Mouse (Mus musculus) embryonic facial prominence, embryonic 15.5 days (tissue): ENCODE results near the gene Rnf213. TPM values are rescaled to one million over a fixed set of nuclear protein-coding genes. Genes with fewer than 3 reads are reported as not detected.

Experiments used
- ATAC-seq: fragments of 200-750 bp; cut with Nextera tagmentation; 2 replicates; pipeline ENCODE4 v1.8.0; 2017; ENCODE audit warnings: low read depth, moderate TSS enrichment; ENCODE audit not compliant: insufficient number of reproducible peaks, low FRiP score, low TSS enrichment
- H3K27ac ChIP-seq: fragments of 300-500 bp; sonication (generic); replicated peaks from 2 replicates; pipeline ENCODE4 v1.5.1; 2015; ENCODE audit warnings: mild to moderate bottlenecking, inconsistent platforms
- H3K27me3 ChIP-seq: fragments of 300-500 bp; sonication (generic); 2 replicates; pipeline ENCODE4 v1.6.1; 2015; ENCODE audit warnings: inconsistent platforms
- H3K36me3 ChIP-seq: fragments of 300-500 bp; sonication (generic); 2 replicates; pipeline ENCODE4 v1.6.1; 2015; ENCODE audit warnings: mild to moderate bottlenecking, inconsistent platforms
- H3K4me1 ChIP-seq: fragments of 300-500 bp; sonication (generic); 2 replicates; pipeline ENCODE4 v1.6.1; 2015; ENCODE audit warnings: inconsistent platforms
- H3K4me2 ChIP-seq: fragments of 300-500 bp; sonication (generic); replicated peaks from 2 replicates; pipeline ENCODE4 v1.6.1; 2015; ENCODE audit warnings: mild to moderate bottlenecking, inconsistent platforms
- H3K4me3 ChIP-seq: fragments of 300-500 bp; sonication (generic); replicated peaks from 2 replicates; pipeline ENCODE4 v1.5.1; 2015; ENCODE audit warnings: mild to moderate bottlenecking, inconsistent platforms
- H3K9ac ChIP-seq: fragments of 300-500 bp; sonication (generic); 2 replicates; pipeline ENCODE4 v1.6.1; 2015; ENCODE audit warnings: inconsistent platforms
- H3K9me3 ChIP-seq: fragments of 300-500 bp; sonication (generic); replicated peaks from 2 replicates; pipeline ENCODE4 v1.6.1; 2016; ENCODE audit warnings: inconsistent platforms
- WGBS: fragments of 180-500 bp; shearing (Covaris S2); methylation state at CpG from one replicate; pipeline ENCODE4 v1.1.7; 2015; 5-methylcytosine and 5-hydroxymethylcytosine counted together
- polyA plus RNA-seq: library from polyadenylated mRNA; unstranded; fragments of >200 nt; fragmentation: Nextera tagmentation; extraction: Ambion mirVana; gene quantifications from 2 replicates; pipeline ENCODE4 v1.2.1, GENCODE M21; 2015

Rnf213 gene
- polyA plus RNA-seq, 1 experiment from 2014 or later: 3.5 TPM

DNA sequence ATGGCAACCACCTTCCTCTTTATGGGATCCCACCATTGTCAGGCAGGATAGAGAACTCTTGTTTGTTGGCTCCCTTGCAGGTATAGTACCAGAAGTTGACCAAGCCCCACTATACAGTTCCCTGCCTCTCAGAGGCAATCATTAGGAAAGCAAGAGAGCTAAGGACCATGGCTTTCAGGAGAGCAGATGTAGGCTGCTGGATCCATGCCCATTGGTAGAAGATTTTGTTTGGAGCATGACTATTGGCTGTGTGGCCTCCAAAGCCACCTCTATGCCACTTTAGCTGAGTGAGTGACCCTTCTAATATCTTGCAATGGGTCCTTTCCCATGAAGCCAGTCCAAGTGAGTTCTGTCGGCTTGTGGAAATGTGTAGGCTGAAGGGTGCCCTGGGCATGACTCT, 126.5 kb downstream of the Rnf213 start:
- H3K4me1 ChIP-seq: peaks cover 26% of the 10 kb centered on the region
- no peak for ATAC-seq
- no peak overlapping the region for H3K4me3 ChIP-seq
- 82% methylated on average over 1 of the region's 1 CpGs for WGBS
- H3K27ac ChIP-seq: no peak overlapping the region
- H3K27me3 ChIP-seq: no peaks in the 10 kb centered on the region
- no peaks in the 10 kb centered on the region for H3K36me3 ChIP-seq
- no peaks in the 10 kb centered on the region for H3K9me3 ChIP-seq
- no peak overlapping the region for H3K9ac ChIP-seq
- no peak overlapping the region for H3K4me2 ChIP-seq

DNA sequence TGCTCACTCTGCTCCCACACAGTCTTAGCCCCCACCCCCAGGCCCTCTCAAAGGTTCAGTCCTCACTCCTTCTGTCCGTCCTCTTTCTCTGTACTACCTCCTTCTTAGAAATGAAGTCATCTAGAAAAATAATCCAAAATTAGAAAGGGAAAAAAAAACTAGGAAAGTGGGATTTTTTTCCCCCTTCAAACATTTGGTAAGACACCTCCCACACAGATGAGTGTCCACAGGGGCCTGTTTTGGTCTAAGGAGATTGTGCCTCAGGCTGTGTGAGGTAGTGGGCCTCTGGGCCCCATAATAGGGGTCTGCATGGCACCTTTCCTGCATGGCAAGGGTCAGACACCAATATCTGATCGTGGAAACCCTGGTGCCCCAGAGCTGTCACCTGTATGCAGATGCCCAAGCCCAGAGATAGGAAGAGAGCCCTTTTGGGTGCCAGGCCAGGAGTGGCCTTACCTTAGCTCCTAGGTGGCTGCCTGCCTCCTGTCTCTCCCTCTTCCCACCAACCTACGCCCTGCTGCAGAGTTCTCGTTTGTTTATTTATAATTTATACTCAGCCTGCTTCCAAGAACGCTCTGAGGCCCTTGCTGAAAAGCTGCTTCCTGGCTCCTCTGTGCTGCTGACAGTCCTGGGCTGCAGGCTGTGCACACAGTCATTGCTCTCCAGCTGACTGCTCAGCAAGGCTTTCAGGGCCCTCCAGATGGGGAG, 127.3 kb downstream of the Rnf213 start:
- peaks cover 23% of the 10 kb centered on the region for H3K4me1 ChIP-seq
- no peak overlapping the region for H3K9ac ChIP-seq
- no peak overlapping the region for H3K4me3 ChIP-seq
- H3K4me2 ChIP-seq: no peak overlapping the region
- H3K27me3 ChIP-seq: no peaks in the 10 kb centered on the region
- H3K9me3 ChIP-seq: no peaks in the 10 kb centered on the region
- H3K36me3 ChIP-seq: no peaks in the 10 kb centered on the region
- WGBS: 56% methylated on average over 5 of the region's 5 CpGs
- ATAC-seq: no peak
- no peak overlapping the region for H3K27ac ChIP-seq

DNA sequence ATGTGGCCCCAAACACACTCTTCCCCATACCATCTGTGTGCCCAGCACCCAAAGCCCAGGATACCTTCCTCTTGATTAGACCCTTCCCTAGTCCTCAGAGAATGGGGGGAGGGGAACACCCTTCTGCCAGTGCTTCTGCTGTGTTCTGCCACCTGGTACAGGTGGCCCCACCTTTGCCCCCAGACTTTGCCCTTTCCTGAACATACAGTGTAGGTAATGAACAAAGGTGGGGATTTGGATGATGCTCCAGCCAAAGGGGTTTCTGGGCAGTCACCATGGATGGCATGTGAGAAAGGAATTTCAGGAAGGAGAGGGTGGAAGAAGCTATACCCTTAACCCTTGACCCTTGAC, 127.8 kb downstream of the Rnf213 start:
- Histone ChIP-seq H3K4me1 (peaks cover 18% of the 10 kb centered on the region), H3K27me3 (no peaks in the 10 kb centered on the region), H3K4me2 (no peak overlapping the region), H3K4me3 (no peak overlapping the region), H3K27ac (no peak overlapping the region), H3K9me3 (no peaks in the 10 kb centered on the region), H3K9ac (no peak overlapping the region), H3K36me3 (no peaks in the 10 kb centered on the region)
- ATAC-seq: no peak

DNA sequence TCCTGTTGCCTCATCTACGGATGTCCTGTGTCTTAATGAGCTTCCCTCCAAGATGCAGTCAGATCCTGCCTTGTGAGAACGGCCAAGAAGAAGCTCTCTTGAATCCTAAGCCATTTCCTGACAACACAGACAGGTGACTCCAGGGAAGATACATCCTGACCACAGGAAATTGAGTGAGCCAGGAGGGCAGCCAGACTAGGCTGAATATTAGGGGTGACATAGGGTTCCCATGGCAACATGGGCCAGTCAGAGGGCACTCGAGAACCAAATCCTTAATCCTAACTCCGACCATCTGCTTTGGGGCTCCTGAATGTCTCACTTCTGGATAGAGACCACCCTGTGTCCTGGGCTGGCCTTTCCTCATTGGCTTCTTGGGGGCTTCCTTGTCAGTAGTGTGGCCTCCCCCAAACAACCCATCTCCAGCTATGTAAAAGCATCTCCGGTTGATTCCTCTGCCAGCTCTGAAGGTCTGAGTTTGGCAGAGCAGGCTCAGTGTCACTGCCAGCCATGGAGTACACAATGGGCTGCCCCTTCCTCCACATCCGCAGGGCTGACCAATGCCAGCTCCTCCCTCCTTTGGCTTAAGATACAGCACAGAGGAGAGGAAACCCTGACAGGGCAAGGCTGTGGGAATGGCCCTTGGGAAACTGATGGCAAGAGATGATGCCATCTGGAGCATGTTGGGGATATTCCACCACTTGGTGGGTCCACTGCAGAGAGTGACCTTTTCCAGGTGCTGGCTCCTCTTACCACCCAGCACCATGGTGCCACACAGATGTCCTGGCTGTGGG, 129.2 kb downstream of the Rnf213 start:
- no peak overlapping the region for H3K9ac ChIP-seq
- H3K36me3 ChIP-seq: no peaks in the 10 kb centered on the region
- no peak for ATAC-seq
- H3K27me3 ChIP-seq: no peaks in the 10 kb centered on the region
- no peaks in the 10 kb centered on the region for H3K9me3 ChIP-seq
- H3K27ac ChIP-seq: no peak overlapping the region
- no peak overlapping the region for H3K4me2 ChIP-seq
- H3K4me3 ChIP-seq: no peak overlapping the region
- 70% methylated on average over 6 of the region's 6 CpGs for WGBS
- H3K4me1 ChIP-seq: peaks cover 6% of the 10 kb centered on the region

DNA sequence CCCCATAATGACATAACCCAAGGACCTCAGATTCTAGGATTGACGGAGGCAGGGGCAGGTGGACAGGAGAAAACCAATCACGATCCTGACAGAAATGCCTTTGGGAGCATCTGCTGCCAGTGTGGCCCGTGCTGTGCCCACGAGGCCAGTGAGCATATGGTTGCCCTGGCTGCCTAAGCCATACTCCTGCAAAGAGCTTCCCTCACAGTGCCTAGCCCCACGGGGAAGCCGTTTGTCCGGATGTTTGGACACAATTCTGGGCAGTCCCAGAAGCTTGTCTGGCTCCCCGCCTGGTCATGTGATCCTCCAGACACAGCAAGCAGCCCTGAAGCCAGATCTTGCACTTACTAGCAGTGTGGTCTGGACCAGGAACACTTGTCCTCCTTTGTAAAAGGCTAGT, 129.9 kb downstream of the Rnf213 start:
- no peak for ATAC-seq
- no peak overlapping the region for H3K27ac ChIP-seq
- H3K27me3 ChIP-seq: no peaks in the 10 kb centered on the region
- no peaks in the 10 kb centered on the region for H3K36me3 ChIP-seq
- peaks cover 5% of the 10 kb centered on the region for H3K4me1 ChIP-seq
- H3K4me3 ChIP-seq: no peak overlapping the region
- no peak overlapping the region for H3K9ac ChIP-seq
- WGBS: 80% methylated on average over 8 of the region's 8 CpGs
- no peak overlapping the region for H3K4me2 ChIP-seq
- H3K9me3 ChIP-seq: no peaks in the 10 kb centered on the region

DNA sequence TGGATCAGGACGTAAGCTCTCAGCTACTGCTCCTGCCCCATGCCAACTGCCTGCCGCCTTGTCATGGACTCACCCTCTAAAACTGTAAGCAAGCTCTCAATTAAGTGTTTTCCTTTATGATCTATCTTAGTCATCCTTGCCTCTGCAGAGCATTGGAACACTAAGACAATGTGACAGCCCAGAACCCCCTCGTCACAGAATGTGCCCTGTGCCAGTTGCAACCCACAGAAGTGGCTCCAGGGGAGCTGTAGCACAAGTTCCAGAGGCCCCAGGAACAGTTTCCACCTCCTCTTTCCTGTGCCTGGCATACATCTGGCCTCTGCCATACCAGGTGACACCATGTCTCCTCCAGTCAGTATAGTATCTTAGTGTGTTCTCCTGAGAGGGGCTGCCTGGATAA, 130.5 kb downstream of the Rnf213 start:
- no peak for ATAC-seq
- H3K4me3 ChIP-seq: no peak overlapping the region
- H3K9me3 ChIP-seq: no peaks in the 10 kb centered on the region
- no peak overlapping the region for H3K27ac ChIP-seq
- WGBS: 81% methylated on average over 3 of the region's 3 CpGs
- H3K27me3 ChIP-seq: no peaks in the 10 kb centered on the region
- peaks cover 5% of the 10 kb centered on the region for H3K4me1 ChIP-seq
- H3K36me3 ChIP-seq: no peaks in the 10 kb centered on the region
- H3K4me2 ChIP-seq: no peak overlapping the region
- H3K9ac ChIP-seq: no peak overlapping the region

DNA sequence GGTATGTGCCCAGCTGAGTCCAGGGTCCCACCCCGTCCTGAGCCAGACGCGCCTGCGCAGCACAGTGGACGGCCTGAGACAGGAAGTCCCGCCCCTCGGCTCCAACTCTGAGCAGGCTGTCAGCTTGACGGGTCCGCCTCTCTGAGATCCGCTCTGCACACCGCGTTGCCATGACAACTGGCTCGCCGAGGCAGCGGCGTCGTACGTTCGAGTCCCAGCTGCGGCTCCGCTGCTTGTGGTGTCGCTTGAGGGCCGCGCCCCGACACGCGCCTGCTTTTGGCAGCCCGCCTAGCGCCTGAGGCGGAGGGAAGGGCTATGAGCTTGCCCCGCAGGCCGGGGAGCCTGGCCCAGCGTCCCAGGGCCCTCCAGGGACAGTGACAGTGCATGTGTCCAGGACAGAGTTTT, 131.6 kb downstream of the Rnf213 start:
- WGBS: under 1% methylated on average over 33 of the region's 33 CpGs
- peak; percentile 92 for ATAC-seq

DNA sequence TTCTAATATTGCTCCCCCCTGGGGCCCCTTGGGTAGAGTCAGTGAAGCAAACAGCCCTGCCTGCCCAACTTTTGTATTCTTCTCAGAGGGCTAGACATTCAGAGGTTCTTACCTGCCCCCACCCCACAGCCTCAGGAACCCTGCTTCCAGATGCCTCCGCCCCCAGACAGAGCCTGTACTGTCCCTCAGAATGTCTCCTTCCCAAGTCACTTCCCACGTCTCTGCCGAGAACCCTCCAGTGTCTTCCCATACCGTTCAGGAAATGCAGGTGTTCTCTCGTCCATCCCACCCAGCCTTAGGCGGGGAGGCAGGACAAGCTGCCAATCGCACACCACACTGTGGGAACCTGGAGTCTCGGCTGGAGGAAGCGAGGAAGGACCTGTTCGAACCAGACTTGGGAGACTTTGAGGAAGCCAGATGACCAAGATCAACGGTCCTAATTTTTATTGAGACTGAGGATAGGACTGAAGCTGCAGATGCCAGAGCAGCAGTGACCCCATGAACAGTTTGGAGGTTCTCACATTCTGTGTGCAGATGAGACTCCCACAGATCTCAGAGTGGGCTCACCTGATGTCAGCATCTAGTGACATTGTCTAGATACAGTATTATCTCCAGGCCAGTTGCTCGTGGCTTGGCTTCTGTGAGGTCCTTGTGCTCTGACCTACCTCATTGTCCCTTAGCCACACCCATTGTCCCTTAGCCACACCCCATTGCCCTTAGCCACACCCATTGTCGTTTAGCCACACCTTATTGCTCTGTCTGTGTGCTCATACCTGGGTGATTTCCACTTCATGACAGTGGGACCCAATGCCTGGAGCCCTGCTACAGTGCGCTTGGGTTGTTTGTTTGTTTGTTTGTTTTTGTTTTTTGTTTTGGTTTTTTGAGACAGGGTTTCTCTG, 133.4 kb downstream of the Rnf213 start:
- 78% methylated on average over 14 of the region's 14 CpGs for WGBS
- Histone ChIP-seq H3K27me3 (no peaks in the 10 kb centered on the region), H3K36me3 (no peaks in the 10 kb centered on the region), H3K4me3 (no peak overlapping the region), H3K4me2 (no peak overlapping the region), H3K4me1 (peaks cover 5% of the 10 kb centered on the region), H3K27ac (no peak overlapping the region), H3K9me3 (no peaks in the 10 kb centered on the region), H3K9ac (no peak overlapping the region)
- no peak for ATAC-seq

More for the DNA sequence above, 131.6 kb downstream of the Rnf213 start:
- H3K4me3 ChIP-seq: peak overlapping the region; percentile 53
- peak overlapping the region; percentile 76 for H3K4me2 ChIP-seq
- H3K27me3 ChIP-seq: no peaks in the 10 kb centered on the region
- no peaks in the 10 kb centered on the region for H3K9me3 ChIP-seq
- no peaks in the 10 kb centered on the region for H3K36me3 ChIP-seq
- H3K9ac ChIP-seq: peak overlapping the region; percentile 39; the same call in 1 of the 2 replicates
- H3K27ac ChIP-seq: 0 out of 2 replicates have a peak overlapping the region, but pooled peaks have one; percentile 28
- peaks cover 5% of the 10 kb centered on the region for H3K4me1 ChIP-seq

DNA sequence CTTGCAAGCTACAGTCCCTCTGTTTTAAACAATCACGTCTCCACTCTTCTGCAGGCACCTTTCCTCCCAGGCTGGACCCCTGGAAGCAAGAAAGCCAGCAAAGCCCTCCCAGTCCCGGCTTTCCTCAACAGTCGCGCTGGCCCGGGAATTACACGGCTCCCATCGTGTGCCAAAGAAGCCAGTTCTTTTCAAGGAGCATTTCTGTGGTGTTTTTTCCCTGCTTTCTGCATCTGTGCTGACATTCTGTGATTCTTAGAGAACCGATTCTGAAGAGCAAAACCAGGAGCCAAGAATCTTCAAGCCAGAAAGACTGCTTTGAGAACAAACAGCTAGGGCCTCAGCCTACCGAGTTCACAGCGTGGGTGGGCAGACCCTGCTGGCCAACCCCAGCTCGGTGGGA, 136.0 kb downstream of the Rnf213 start:
- no peaks in the 10 kb centered on the region for H3K9me3 ChIP-seq
- H3K4me2 ChIP-seq: no peak overlapping the region
- H3K9ac ChIP-seq: no peak overlapping the region
- no peaks in the 10 kb centered on the region for H3K36me3 ChIP-seq
- WGBS: 57% methylated on average over 11 of the region's 11 CpGs
- H3K27ac ChIP-seq: no peak overlapping the region
- no peak overlapping the region for H3K4me3 ChIP-seq
- H3K4me1 ChIP-seq: peaks cover 5% of the 10 kb centered on the region
- H3K27me3 ChIP-seq: no peaks in the 10 kb centered on the region
- no peak for ATAC-seq

DNA sequence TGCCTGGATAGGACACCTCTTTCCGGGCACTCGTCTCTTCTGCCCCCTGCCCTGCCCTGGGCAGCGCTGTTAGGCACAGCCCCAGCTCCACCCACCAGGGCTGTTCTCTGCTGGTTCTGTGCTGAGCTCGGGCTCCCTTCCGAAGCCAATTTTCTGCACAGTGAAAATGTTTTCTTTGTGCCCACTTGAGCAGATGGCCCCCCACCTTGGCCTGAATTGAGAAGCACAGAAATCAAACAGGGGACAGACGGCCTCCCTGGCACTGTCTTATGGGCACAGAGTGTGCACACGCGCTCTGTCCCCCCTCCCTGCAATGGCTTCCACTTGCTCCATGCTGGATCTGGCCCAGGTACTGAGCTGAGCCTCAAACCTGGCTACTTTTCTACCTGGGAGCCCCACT, 139.6 kb downstream of the Rnf213 start:
- Histone ChIP-seq H3K4me1 (no peaks in the 10 kb centered on the region), H3K36me3 (no peaks in the 10 kb centered on the region), H3K9ac (no peak overlapping the region), H3K9me3 (no peaks in the 10 kb centered on the region), H3K4me3 (no peak overlapping the region), H3K4me2 (no peak overlapping the region), H3K27ac (no peak overlapping the region), H3K27me3 (no peaks in the 10 kb centered on the region)
- 73% methylated on average over 8 of the region's 8 CpGs for WGBS
- no peak for ATAC-seq

DNA sequence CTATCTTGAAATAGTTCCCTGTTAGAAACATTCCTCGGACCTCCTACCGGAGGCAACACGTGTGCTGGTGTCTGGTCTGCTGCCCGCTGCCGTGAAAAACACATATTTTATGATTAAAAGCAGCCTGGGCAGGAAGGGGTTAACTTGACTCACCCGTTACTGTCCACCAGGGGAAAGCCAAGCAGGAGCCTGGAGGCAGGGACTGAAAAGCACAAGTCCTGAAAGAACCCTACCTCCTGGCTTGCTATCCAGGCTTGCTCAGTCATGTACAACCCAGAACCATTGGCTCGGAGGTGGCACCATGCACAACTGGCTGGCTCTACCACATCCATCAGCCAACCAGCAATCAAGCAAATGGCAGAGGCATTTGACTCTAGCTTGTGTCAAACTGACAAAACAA, 140.8 kb downstream of the Rnf213 start:
- no peak overlapping the region for H3K27ac ChIP-seq
- no peak overlapping the region for H3K4me3 ChIP-seq
- H3K27me3 ChIP-seq: no peaks in the 10 kb centered on the region
- no peak for ATAC-seq
- no peaks in the 10 kb centered on the region for H3K9me3 ChIP-seq
- no peak overlapping the region for H3K4me2 ChIP-seq
- no peak overlapping the region for H3K9ac ChIP-seq
- no peaks in the 10 kb centered on the region for H3K4me1 ChIP-seq
- H3K36me3 ChIP-seq: no peaks in the 10 kb centered on the region
- 64% methylated on average over 7 of the region's 7 CpGs for WGBS
